Mouse (Mus musculus): Measurements from ENCODE around the gene Camp. TPM values are rescaled to one million over a fixed set of nuclear protein-coding genes. Genes with fewer than 3 reads are reported as not detected.

Gene Camp
- polyA plus RNA-seq (2015; fragmentation: Nextera tagmentation; extraction: Ambion mirVana): 0.84 and 1.3 TPM in 2 replicates

DNA sequence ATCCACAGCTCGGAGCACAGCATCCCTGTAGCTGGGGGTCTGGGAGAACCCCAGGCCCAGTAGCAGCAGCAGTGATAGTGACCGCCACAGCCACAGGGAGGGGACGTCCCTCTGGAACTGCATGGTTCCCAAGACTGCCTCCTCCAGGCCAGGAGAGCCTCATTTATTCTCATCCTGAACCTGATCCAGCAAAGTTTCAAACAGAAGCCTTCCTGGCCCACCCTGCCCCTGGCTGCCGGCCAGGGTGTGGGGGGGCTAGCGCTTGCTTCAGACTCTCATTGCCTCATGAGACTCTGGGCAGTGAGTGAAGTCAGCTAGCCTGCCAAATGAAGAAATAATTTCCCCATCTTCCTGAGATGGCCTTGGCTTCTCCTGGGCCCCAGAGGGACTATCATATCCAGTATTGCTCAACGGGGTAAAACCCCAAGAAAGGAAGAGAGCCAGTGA is at the start of gene Camp:
Camp (minus strand) TSS at position 306 of the 447 bp plus-strand sequence.
- H3K9me3 ChIP-seq: no peaks in the 10 kb centered on the region
- H3K4me2 ChIP-seq: no peak within 1 kb of the TSS
- H3K4me3 ChIP-seq: no peak within 1 kb of the TSS
- H3K27ac ChIP-seq: no peak within 1 kb of the TSS
- no peak within 1 kb of the TSS for H3K9ac ChIP-seq
- 0 out of 2 replicates have a peak, but pooled peaks cover 3% of the 10 kb centered on the region for H3K4me1 ChIP-seq (replicated peaks)
- peaks cover 9% of the 10 kb centered on the region for H3K36me3 ChIP-seq
- H3K27me3 ChIP-seq: no peaks in the 10 kb centered on the region
- no peak for ATAC-seq (ENCODE audit: low FRiP score)
- WGBS: 69% methylated on average over 6 of the region's 6 CpGs

DNA sequence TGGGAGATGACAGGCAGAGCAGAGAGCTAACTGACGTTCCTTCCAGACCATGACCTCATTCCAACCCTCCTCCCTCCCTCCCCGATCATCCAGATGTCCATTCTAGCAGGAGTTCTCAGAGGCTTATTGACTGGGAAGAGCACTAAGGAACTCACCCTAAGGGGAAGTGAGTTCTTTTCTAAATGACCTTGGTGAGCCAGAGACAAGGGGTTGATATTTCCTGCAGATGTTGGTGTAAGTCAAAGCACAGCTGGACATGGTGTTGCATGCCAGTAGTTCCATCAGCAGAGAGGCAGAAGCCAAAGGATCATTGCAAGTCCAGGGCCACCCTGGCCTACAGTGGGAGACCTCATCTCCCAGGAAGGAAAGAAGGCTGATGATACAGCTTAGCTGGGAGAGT is 48.6 kb upstream of the Camp start:
- no peak for ATAC-seq (ENCODE audit: low FRiP score)
- H3K27ac ChIP-seq: no peak overlapping the region
- H3K4me2 ChIP-seq: no peak overlapping the region
- no peak overlapping the region for H3K4me3 ChIP-seq
- 49% methylated on average over 2 of the region's 2 CpGs for WGBS
- no peaks in the 10 kb centered on the region for H3K27me3 ChIP-seq
- H3K9me3 ChIP-seq: no peaks in the 10 kb centered on the region
- no peak overlapping the region for H3K9ac ChIP-seq
- peaks cover 10% of the 10 kb centered on the region for H3K36me3 ChIP-seq
- H3K4me1 ChIP-seq (replicated peaks): peaks cover 5% of the 10 kb centered on the region

DNA sequence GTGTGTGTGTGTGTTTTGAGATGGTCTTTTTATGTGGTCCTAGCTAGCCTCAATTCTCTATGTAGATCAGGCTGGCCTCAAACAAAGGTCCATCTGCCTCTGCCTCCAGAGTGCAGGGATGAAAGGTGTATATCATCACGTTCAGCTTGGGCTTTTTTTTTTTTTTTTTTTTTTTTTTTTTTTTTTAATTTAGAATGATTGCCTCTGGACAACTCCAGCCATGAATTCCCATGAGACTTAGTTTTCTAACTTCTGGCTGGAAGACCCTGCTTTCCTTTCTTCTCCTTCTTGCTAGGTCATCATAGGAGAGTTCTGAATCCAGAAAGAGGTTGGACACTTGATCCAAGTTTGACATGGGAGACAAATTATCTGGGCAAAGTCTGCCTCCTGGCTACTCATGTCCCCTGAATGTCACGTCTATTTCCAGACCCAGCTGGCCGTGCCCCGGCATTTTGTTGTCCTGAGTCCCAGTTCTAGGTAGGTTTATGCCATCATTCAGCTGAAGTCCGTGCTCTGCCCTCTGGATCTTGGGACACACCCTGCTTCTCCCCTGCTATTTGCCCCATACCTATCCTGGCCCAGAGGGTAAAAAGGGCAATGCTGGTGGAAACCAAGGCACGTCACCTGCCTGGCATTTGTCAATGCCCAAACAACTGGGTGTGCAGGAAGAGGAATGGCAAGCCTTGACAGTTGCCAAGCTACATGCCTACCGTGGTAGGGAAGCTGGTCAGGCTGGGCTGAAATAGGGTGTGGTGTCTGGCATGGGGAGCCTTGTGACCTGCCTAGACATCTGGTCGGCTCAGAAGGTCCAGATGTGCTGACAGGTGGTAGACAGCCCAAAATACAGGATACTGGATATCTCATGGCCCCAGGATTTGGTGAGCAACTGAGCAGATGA is 47.1 kb upstream of the Camp start:
- Histone ChIP-seq H3K36me3 (peaks cover 23% of the 10 kb centered on the region), H3K9ac (no peak overlapping the region), H3K4me2 (no peak overlapping the region), H3K4me1 (replicated peaks) (peaks cover 5% of the 10 kb centered on the region), H3K9me3 (no peaks in the 10 kb centered on the region), H3K27me3 (no peaks in the 10 kb centered on the region), H3K4me3 (no peak overlapping the region), H3K27ac (no peak overlapping the region)
- WGBS: 89% methylated on average over 8 of the region's 8 CpGs
- ATAC-seq (ENCODE audit: low FRiP score): no peak

DNA sequence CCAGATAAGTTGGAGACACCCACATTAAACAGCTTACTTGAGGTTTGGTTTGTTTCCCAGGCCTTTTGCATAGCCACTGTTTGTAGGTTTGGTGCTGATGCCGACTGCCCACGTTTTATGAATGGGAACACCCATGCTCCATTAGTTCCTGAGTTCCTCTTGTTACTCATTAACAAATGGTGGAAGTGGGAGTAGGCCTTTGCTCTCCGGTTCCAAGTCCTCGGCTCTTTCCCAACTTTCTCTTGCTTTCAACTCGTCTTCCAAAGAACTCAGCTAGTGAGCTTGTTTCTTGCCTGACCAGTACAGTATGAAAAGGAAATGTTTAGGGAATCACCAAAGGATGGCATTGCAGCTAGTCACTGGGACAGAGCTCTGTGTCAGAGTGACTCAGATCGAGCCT is 46.2 kb upstream of the Camp start:
- no peak overlapping the region for H3K4me3 ChIP-seq
- H3K36me3 ChIP-seq: peaks cover 32% of the 10 kb centered on the region
- H3K9ac ChIP-seq: no peak overlapping the region
- H3K27ac ChIP-seq: no peak overlapping the region
- no peak for ATAC-seq (ENCODE audit: low FRiP score)
- H3K4me2 ChIP-seq: no peak overlapping the region
- no peaks in the 10 kb centered on the region for H3K9me3 ChIP-seq
- WGBS: 64% methylated on average over 6 of the region's 6 CpGs
- H3K4me1 ChIP-seq (replicated peaks): peaks cover 5% of the 10 kb centered on the region
- H3K27me3 ChIP-seq: no peaks in the 10 kb centered on the region

DNA sequence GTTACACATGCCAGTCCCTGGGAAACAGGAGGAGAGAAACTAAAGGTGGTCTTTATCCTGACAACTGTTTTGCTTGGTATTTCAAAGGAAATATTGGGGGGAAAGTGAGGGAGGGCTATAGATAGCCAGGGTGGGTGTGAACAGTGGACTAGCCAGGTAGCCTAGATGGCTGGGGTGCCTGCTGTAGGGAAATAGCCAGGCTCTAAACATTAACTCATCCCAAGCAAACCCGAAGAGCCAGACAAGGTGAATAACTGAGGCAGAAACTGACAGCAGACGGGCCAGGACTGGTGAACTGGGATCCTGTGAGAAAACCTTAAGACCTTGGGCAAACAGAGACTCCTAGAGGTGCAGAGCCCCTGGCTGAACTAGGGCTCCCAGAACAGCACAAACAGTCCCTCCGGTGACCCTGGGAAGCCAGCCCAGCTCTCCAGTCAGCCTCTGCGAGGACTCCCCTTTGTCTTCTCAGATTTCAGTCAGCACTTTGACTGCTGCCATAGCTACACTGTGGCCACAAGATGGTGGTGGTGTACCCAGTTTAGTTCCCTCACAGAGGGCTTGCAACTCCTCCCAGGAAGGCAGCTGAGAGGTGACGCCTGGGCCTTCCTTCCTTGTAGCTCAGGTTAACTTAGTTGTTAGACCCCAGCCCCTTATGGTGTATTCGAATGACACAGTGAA is 45.1 kb upstream of the Camp start:
- peak overlapping the region; percentile 83 for H3K27ac ChIP-seq
- H3K4me2 ChIP-seq: no peak overlapping the region
- ATAC-seq (ENCODE audit: low FRiP score): peak; percentile 81
- peaks cover 5% of the 10 kb centered on the region for H3K4me1 ChIP-seq (replicated peaks)
- peak overlapping the region; percentile 65 for H3K9ac ChIP-seq
- WGBS: 31% methylated on average over 6 of the region's 6 CpGs
- peaks cover 42% of the 10 kb centered on the region for H3K36me3 ChIP-seq
- H3K9me3 ChIP-seq: no peaks in the 10 kb centered on the region
- no peak overlapping the region for H3K4me3 ChIP-seq
- H3K27me3 ChIP-seq: no peaks in the 10 kb centered on the region

DNA sequence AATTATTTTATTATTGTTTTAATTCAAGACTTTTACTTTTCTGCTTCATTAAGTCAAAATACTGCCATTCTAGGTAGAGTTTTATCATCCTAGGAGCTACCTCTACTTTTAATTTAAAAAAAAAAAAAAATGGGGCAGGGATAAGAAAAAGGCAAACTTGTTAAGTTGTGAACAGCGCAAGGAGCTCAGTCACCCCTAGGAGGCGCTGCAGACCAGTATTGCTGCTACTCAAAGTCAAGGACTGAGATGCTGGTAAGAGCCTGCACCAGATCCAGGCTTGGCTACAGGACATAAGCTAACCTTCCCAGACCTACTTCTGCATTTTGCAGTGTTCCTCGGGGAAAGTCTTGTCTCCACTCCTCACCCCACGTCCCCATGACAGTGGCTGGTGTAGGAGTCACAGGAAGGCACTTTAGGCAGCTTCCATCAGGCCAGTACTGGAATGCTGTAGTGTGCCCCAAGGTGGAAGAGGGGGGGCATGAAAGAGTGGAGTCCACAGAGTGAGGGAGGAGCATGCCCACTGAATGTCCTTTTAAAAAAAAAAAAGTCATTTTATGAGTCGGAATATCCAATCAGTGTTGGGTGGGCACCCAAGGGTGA is 43.3 kb upstream of the Camp start:
- no peak overlapping the region for H3K9ac ChIP-seq
- no peak overlapping the region for H3K4me3 ChIP-seq
- peaks cover 5% of the 10 kb centered on the region for H3K4me1 ChIP-seq (replicated peaks)
- no peak overlapping the region for H3K27ac ChIP-seq
- no peaks in the 10 kb centered on the region for H3K27me3 ChIP-seq
- WGBS: 72% methylated on average over 5 of the region's 5 CpGs
- peaks cover 60% of the 10 kb centered on the region for H3K36me3 ChIP-seq
- no peak overlapping the region for H3K4me2 ChIP-seq
- no peak for ATAC-seq (ENCODE audit: low FRiP score)
- no peaks in the 10 kb centered on the region for H3K9me3 ChIP-seq

DNA sequence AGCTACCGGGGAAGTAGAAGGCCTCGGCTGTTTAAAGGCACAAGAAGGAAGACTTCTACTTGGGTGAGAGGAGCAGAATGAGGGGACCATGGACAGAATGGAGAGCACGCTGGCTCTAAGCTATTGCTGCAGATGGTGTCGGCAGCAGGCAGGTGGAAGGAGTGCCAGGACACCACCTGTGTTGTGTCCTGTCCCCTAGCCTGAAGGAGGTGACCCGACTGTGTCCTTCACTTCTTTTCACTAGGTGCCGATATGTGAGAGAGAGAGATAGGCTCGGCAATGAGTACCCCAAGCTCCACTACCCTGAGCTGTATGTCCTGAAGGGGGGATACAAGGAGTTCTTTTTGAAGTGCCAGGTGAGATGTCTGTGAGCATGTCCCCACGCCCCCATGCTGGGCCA is 42.1 kb upstream of the Camp start:
- no peaks in the 10 kb centered on the region for H3K9me3 ChIP-seq
- no peaks in the 10 kb centered on the region for H3K27me3 ChIP-seq
- H3K27ac ChIP-seq: no peak overlapping the region
- no peak overlapping the region for H3K4me2 ChIP-seq
- H3K36me3 ChIP-seq: peaks cover 69% of the 10 kb centered on the region
- H3K9ac ChIP-seq: no peak overlapping the region
- no peak for ATAC-seq (ENCODE audit: low FRiP score)
- 93% methylated on average over 8 of the region's 8 CpGs for WGBS
- no peak overlapping the region for H3K4me3 ChIP-seq
- peaks cover 5% of the 10 kb centered on the region for H3K4me1 ChIP-seq (replicated peaks)

DNA sequence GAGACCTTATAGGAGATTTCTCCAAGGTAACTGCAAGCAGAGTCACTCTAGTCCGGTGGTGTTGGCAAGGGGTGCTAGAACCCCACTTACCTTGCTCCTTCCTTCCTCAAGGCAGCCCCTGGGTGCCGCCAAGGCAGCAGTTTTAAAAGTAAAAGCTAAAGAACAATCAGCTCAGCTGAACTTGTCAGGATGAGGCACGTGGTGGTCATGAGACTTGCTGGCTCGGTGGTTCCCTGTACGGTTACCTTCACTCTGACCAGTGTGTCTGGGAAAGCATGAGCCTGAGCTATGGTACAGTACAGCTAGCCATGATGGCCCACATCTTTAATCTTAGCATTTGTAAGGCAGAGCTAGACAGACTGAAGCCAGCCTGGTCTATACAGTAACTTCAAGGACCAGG is 37.9 kb upstream of the Camp start:
- Histone ChIP-seq H3K27ac (no peak overlapping the region), H3K9ac (no peak overlapping the region), H3K36me3 (peaks cover 97% of the 10 kb centered on the region), H3K27me3 (no peaks in the 10 kb centered on the region), H3K9me3 (no peaks in the 10 kb centered on the region), H3K4me1 (replicated peaks) (no peaks in the 10 kb centered on the region), H3K4me3 (no peak overlapping the region), H3K4me2 (no peak overlapping the region)
- no peak for ATAC-seq (ENCODE audit: low FRiP score)
- WGBS: 94% methylated on average over 5 of the region's 5 CpGs

DNA sequence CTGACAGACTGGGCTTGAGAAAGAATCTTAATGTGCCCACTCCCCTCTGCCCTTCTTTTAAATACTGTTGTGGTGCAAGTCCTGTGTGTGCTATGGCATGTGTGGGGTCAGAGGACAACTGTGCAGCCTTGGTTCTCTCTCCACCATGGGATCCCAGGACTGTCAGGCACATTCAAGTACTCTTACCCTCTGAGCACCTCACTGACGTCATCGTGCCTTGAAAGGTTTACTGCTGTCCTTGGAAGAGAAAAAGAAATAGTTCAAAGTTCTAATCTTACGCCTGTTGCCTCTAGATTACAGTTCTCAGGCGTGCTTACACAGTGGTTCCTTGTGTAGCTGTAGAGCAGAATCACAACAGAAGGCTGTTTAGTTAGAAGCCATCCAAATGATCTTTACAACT is 36.8 kb upstream of the Camp start:
- Histone ChIP-seq H3K9ac (no peak overlapping the region), H3K36me3 (peaks cover 97% of the 10 kb centered on the region), H3K4me2 (no peak overlapping the region), H3K27ac (no peak overlapping the region), H3K4me3 (no peak overlapping the region), H3K9me3 (no peaks in the 10 kb centered on the region), H3K4me1 (replicated peaks) (no peaks in the 10 kb centered on the region), H3K27me3 (no peaks in the 10 kb centered on the region)
- WGBS: 88% methylated on average over 4 of the region's 4 CpGs
- no peak for ATAC-seq (ENCODE audit: low FRiP score)

DNA sequence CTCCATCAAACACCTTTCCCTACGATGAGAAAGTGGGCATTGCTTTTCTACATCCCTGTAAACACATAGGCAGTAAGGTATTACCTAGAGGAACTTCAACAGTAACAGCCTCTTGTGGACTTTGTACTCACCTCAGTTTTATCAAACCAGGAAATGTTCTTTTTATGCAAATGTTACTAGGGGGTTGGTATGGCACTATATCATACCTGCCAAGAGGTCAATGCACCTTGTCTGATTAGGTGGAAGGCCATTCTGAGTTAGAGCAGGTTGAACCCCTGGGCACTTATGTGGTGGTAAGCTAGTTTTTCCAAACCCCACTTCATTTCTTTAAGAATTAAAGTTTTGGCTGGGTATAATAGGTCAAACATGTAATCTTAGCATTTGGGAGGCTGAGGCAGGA is 29.9 kb upstream of the Camp start:
- Histone ChIP-seq H3K9me3 (no peaks in the 10 kb centered on the region), H3K27me3 (no peaks in the 10 kb centered on the region), H3K4me3 (no peak overlapping the region), H3K4me1 (replicated peaks) (peaks cover 19% of the 10 kb centered on the region), H3K36me3 (peaks cover 56% of the 10 kb centered on the region), H3K4me2 (no peak overlapping the region), H3K9ac (no peak overlapping the region), H3K27ac (no peak overlapping the region)
- no peak for ATAC-seq (ENCODE audit: low FRiP score)
- 96% methylated on average over 1 of the region's 1 CpGs for WGBS

DNA sequence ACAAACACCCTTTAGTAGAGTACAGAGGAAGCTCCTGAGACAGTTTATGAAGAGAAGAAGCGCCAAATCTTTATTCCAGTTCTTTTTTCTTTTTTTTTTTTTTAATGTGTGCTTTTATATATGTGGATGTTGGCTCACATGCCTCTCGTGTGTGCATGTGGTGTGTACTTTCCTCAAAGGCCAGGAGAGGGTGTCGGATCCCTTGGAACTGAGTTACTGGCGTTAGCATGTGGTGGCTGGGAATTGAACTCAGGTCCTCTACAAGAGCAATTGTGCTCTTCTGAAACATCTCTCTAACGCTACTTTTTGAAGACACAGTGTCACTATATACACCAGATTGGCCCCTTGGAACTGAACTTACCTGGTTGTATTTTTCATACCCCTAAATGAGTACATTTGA is 28.2 kb upstream of the Camp start:
- no peak overlapping the region for H3K9ac ChIP-seq
- no peaks in the 10 kb centered on the region for H3K27me3 ChIP-seq
- H3K4me2 ChIP-seq: peak overlapping the region; percentile 89
- H3K27ac ChIP-seq: no peak overlapping the region
- H3K4me1 ChIP-seq (replicated peaks): peaks cover 19% of the 10 kb centered on the region
- H3K4me3 ChIP-seq: peak overlapping the region; percentile 93
- peaks cover 42% of the 10 kb centered on the region for H3K36me3 ChIP-seq
- ATAC-seq (ENCODE audit: low FRiP score): no peak
- no peaks in the 10 kb centered on the region for H3K9me3 ChIP-seq
- WGBS: 73% methylated on average over 5 of the region's 5 CpGs

DNA sequence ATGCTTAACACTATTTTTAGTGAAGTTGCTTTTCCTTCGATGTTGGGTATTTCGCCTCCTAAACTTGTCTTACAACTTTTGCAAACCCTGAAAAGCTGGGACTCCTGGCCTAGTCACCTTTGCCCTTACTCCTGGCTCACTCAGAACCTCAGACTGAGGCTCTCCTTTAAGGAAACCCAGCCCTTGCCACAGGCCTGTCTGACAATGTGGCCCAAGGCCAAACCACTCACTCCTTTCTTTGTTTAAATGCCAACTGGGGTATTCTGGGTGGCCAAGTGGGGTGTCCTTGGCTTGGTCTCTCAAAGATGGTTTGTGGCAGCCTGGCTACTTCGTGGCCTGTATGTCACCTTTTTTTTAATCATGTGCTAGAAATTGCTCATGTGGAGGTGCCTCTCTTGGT is 27.3 kb upstream of the Camp start:
- Histone ChIP-seq H3K4me1 (replicated peaks) (peaks cover 19% of the 10 kb centered on the region), H3K4me2 (peak overlapping the region; percentile 89), H3K36me3 (peaks cover 33% of the 10 kb centered on the region), H3K9me3 (no peaks in the 10 kb centered on the region), H3K4me3 (peak overlapping the region; percentile 93), H3K9ac (peak overlapping the region; percentile 93), H3K27me3 (no peaks in the 10 kb centered on the region), H3K27ac (peak overlapping the region; percentile 30; the same call in 1 of the 2 replicates)
- 2% methylated on average over 3 of the region's 3 CpGs for WGBS
- no peak for ATAC-seq (ENCODE audit: low FRiP score)

All from hindbrain, embryonic 13.5 days (tissue).